Mouse (Mus musculus) lung, embryonic 16.5 days (tissue): ENCODE measurements around the gene Ddx31. TPM values are rescaled to one million over a fixed set of nuclear protein-coding genes. Genes with fewer than 3 reads are reported as not detected.

Experiments used
- ATAC-seq: fragments of 200-750 bp; cut with Nextera tagmentation; 2 replicates; pipeline ENCODE4 v1.8.0; 2017; ENCODE audit warnings: low read depth, mild to moderate bottlenecking, moderate library complexity
- H3K27ac ChIP-seq: fragments of 300-500 bp; sonication (generic); 2 replicates; pipeline ENCODE4 v1.5.1; 2014; ENCODE audit warnings: mild to moderate bottlenecking, control low read depth, low read length
- H3K27me3 ChIP-seq: fragments of 300-500 bp; sonication (generic); 2 replicates; pipeline ENCODE4 v1.6.1; 2014; ENCODE audit warnings: low read depth, low read length, mixed read lengths; ENCODE audit not compliant: control insufficient read depth, insufficient read depth
- H3K36me3 ChIP-seq: fragments of 300-500 bp; sonication (generic); 2 replicates; pipeline ENCODE4 v1.6.1; 2014; ENCODE audit warnings: low read length; ENCODE audit not compliant: control insufficient read depth, insufficient read depth
- H3K4me1 ChIP-seq: fragments of 300-500 bp; sonication (generic); replicated peaks from 2 replicates; pipeline ENCODE4 v1.6.1; 2014; ENCODE audit warnings: low read length, mixed read lengths; ENCODE audit not compliant: control insufficient read depth, insufficient read depth
- H3K4me2 ChIP-seq: fragments of 300-500 bp; sonication (generic); 2 replicates; pipeline ENCODE4 v1.6.1; 2014; ENCODE audit warnings: low read depth, low read length, control low read depth
- H3K4me3 ChIP-seq: fragments of 300-500 bp; sonication (generic); 2 replicates; pipeline ENCODE4 v1.5.1; 2014; ENCODE audit warnings: mild to moderate bottlenecking, low read length, control low read depth
- H3K9ac ChIP-seq: fragments of 300-500 bp; sonication (generic); 2 replicates; pipeline ENCODE4 v1.6.1; 2014; ENCODE audit warnings: low read length, control low read depth
- H3K9me3 ChIP-seq: fragments of 300-500 bp; sonication (generic); 2 replicates; pipeline ENCODE4 v1.6.1; 2016; ENCODE audit warnings: low read length; ENCODE audit not compliant: control insufficient read depth
- WGBS: fragments of 180-500 bp; shearing (Covaris S2); extraction: QIAGEN DNeasy Blood & Tissue Kit; methylation state at CpG from one replicate; pipeline ENCODE4 v1.1.7; 2014; 5-methylcytosine and 5-hydroxymethylcytosine counted together
- polyA plus RNA-seq: library from polyadenylated mRNA; unstranded; fragments of >200 nt; fragmentation: Nextera tagmentation; extraction: Ambion mirVana; gene quantifications from 2 replicates; pipeline ENCODE4 v1.2.1, GENCODE M21; 2015

The Ddx31 gene
- polyA plus RNA-seq, 1 experiment from 2014 or later: 13.2 TPM

DNA sequence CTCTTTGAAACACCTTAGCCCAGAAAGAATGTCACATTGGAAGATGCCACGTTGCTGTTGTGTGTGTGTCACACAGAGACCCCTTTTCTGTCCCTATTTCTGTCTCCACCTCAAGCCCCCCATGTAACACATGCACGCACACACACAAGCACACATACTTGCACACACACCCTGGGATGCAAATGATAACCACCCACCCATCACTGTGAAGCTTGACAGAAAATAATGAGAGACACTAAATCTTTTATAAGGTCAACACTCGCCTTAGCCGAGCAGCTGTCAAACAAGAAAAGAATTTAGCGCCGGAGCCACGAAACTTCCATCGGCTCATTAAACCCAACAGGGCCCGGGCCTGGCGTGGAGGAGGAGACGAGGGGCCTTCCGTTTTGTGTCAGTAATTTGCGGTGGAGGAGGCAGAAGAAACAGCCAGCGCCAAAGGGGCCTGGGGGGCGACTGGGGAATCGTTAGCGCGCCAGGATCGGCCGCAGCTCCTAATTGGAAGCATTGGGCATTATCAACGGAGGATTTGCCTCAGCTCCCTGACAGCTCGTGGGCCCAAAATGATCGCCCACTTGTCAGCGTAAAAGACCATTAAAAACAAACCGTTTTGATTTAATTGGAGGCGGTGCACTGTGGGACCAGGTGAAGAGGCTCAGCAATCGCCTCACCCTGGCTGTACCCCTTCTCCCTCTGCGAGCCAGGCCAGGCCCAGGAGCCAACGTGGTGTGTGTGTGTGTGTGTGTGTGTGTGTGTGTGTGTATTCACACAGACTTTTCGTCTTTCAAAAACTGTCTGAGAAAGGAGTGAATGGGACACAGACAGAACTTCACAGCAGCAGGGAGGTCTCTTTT lies 103.7 kb downstream of the Ddx31 start:
- no peak overlapping the region for H3K9ac ChIP-seq
- no peaks in the 10 kb centered on the region for H3K27me3 ChIP-seq
- WGBS: 52% methylated on average over 30 of the region's 30 CpGs
- no peak overlapping the region for H3K4me3 ChIP-seq
- no peak overlapping the region for H3K27ac ChIP-seq
- H3K4me1 ChIP-seq: no peaks in the 10 kb centered on the region
- H3K4me2 ChIP-seq: no peak overlapping the region
- no peaks in the 10 kb centered on the region for H3K9me3 ChIP-seq
- no peaks in the 10 kb centered on the region for H3K36me3 ChIP-seq
- no peak for ATAC-seq

DNA sequence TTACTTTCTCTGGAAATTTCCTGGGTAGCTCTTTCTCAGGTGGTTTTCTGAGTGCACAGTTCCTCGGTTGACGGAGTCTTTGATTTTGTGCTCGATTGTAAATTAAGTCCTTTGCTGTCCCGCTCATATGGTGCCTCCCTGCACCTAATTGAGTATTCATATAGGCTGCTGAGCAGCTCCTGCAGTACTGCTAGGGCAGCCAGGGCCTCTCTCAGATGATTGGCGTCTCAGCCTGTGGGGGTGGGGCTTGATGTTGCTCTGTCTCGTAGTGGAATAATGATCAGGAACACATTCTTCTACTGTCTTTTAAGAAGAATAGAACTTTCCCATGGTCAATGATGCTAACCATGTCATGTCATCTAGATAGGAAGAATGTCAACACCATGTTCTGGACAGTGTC lies 105.2 kb downstream of the Ddx31 start:
- H3K9me3 ChIP-seq: no peaks in the 10 kb centered on the region
- no peak overlapping the region for H3K4me2 ChIP-seq
- no peak for ATAC-seq
- H3K36me3 ChIP-seq: no peaks in the 10 kb centered on the region
- no peak overlapping the region for H3K9ac ChIP-seq
- no peaks in the 10 kb centered on the region for H3K27me3 ChIP-seq
- H3K27ac ChIP-seq: no peak overlapping the region
- 65% methylated on average over 6 of the region's 6 CpGs for WGBS
- no peaks in the 10 kb centered on the region for H3K4me1 ChIP-seq
- no peak overlapping the region for H3K4me3 ChIP-seq

GRCm38 (mm10) chr2:28946312-28946711 lies 106.1 kb downstream of the Ddx31 start:
- H3K36me3 ChIP-seq: no peaks in the 10 kb centered on the region
- no peak overlapping the region for H3K4me2 ChIP-seq
- no peaks in the 10 kb centered on the region for H3K27me3 ChIP-seq
- H3K9me3 ChIP-seq: no peaks in the 10 kb centered on the region
- WGBS: 75% methylated on average over 3 of the region's 3 CpGs
- H3K27ac ChIP-seq: no peak overlapping the region
- no peaks in the 10 kb centered on the region for H3K4me1 ChIP-seq
- H3K4me3 ChIP-seq: no peak overlapping the region
- no peak overlapping the region for H3K9ac ChIP-seq
- ATAC-seq: no peak

- Histone ChIP-seq H3K27ac (no peak overlapping the region), H3K4me3 (no peak overlapping the region), H3K9ac (no peak overlapping the region), H3K27me3 (no peaks in the 10 kb centered on the region), H3K36me3 (no peaks in the 10 kb centered on the region), H3K4me2 (no peak overlapping the region), H3K4me1 (no peaks in the 10 kb centered on the region), H3K9me3 (no peaks in the 10 kb centered on the region)
- 27% methylated on average over 8 of the region's 8 CpGs for WGBS
- no peak for ATAC-seq
Measured at GRCm38 (mm10) chr2:28952981-28953380, 112.8 kb downstream of the Ddx31 start.

GRCm38 (mm10) chr2:28954595-28954994 lies 114.4 kb downstream of the Ddx31 start:
- Histone ChIP-seq H3K36me3 (no peaks in the 10 kb centered on the region), H3K4me2 (no peak overlapping the region), H3K4me1 (no peaks in the 10 kb centered on the region), H3K4me3 (no peak overlapping the region), H3K9me3 (no peaks in the 10 kb centered on the region), H3K9ac (no peak overlapping the region), H3K27ac (no peak overlapping the region), H3K27me3 (no peaks in the 10 kb centered on the region)
- no peak for ATAC-seq
- WGBS: 83% methylated on average over 9 of the region's 9 CpGs

Other genes starting within 250 kb of the Ddx31 start
- gene Gfi1b, start 218.4 kb upstream of the Ddx31 start, polyA plus RNA-seq: 0.80 and 1.4 TPM in 2 replicates
- 16.5 and 18.2 TPM in 2 replicates for gene Tsc1, start 199.2 kb upstream of the Ddx31 start, polyA plus RNA-seq
- gene Spaca9, start 140.7 kb upstream of the Ddx31 start, polyA plus RNA-seq: 6.5 and 9.6 TPM in 2 replicates
- gene Ak8, start 140.2 kb upstream of the Ddx31 start, polyA plus RNA-seq: 4.2 and 4.7 TPM in 2 replicates
- gene Gtf3c4, start within 50 bp of the Ddx31 start, polyA plus RNA-seq: 11.4 and 13.2 TPM in 2 replicates
- 0.28 TPM in 1 of 2 replicates, not detected in the other for gene Barhl1, start 76.3 kb downstream of the Ddx31 start, polyA plus RNA-seq
- 0.70 and 1.1 TPM in 2 replicates for gene Cfap77, start 214.7 kb downstream of the Ddx31 start, polyA plus RNA-seq
- 11.5 and 12.2 TPM in 2 replicates for gene Ttf1, start 219.9 kb downstream of the Ddx31 start, polyA plus RNA-seq